ENCODE assay signal across 16 mouse cellular contexts in genomic region chr11:61346133-61346532, GRCm38 (mm10). TPM values are rescaled to one million over a fixed set of nuclear protein-coding genes. Genes with fewer than 3 reads are reported as not detected.
A peak's percentile ranks its signal among the peaks of the same experiment; 100 is the strongest.
DNase-seq lines count a peak whose midpoint lies in the region; ATAC-seq and TF ChIP-seq lines count a peak whose summit lies in the region.
"Had no signal": no experiment of that assay in that cellular context is flagged by ENCODE, and none has a peak within 500 bp of the region (broad histone marks: within the 10 kb centered on the region; RNA-seq: fewer than 3 reads in every experiment).

No protein-coding gene starts in this region.

- no peaks in the 10 kb centered on the region for H3K4me1 ChIP-seq in hindbrain, postnatal 0 days (ENCODE audit: insufficient read depth, low read length)
- peaks cover 14% of the 10 kb centered on the region for H3K4me1 ChIP-seq in hindbrain, embryonic 13.5 days (replicated peaks)
- H3K4me1 ChIP-seq in lung, postnatal 0 days (ENCODE audit: insufficient read depth, low read depth, low read length) = peaks cover 3% of the 10 kb centered on the region; the same call in 1 of the 2 replicates
- peaks cover 12% of the 10 kb centered on the region for H3K4me1 ChIP-seq in embryonic facial prominence, embryonic 10.5 days

- DNase-seq in hindbrain, postnatal 0 days (ENCODE audit: low spot score) = no peak
- no peak for DNase-seq in lung, postnatal 0 days (ENCODE audit: low spot score)
- DNase-seq in lung, postnatal 14 days = no peak
- DNase-seq in NIH3T3 (ENCODE audit: low read depth) = peak; percentile 10
- peak; percentile 21 for DNase-seq in retina, postnatal 1 day
- no peak for DNase-seq in embryonic facial prominence, embryonic 10.5 days (ENCODE audit: low spot score)
- DNase-seq: adrenal gland, postnatal 25 days; cerebellum, adult 11 months; kidney, postnatal 14 days; lung, adult 2 months; right cerebral cortex, postnatal 4 days had no signal

- no peaks in the 10 kb centered on the region for H3K9me3 ChIP-seq in hindbrain, postnatal 0 days (ENCODE audit: low read length)
- H3K9me3 ChIP-seq in hindbrain, embryonic 13.5 days = no peaks in the 10 kb centered on the region
- H3K9me3 ChIP-seq in lung, postnatal 0 days (ENCODE audit: low read length) = no peaks in the 10 kb centered on the region
- H3K9me3 ChIP-seq in embryonic facial prominence, embryonic 10.5 days = no peaks in the 10 kb centered on the region
- H3K9me3 ChIP-seq: limb, embryonic 10.5 days; megakaryocyte, embryonic 14.5 days had no signal

- H3K4me2 ChIP-seq in hindbrain, postnatal 0 days (ENCODE audit: low read depth, low read length) = no peak overlapping the region
- no peak overlapping the region for H3K4me2 ChIP-seq in hindbrain, embryonic 13.5 days
- no peak overlapping the region for H3K4me2 ChIP-seq in lung, postnatal 0 days (replicated peaks; ENCODE audit: low read depth, low read length)

- no peak for ATAC-seq in hindbrain, postnatal 0 days
- ATAC-seq in hindbrain, embryonic 13.5 days (ENCODE audit: low FRiP score) = no peak
- ATAC-seq in lung, postnatal 0 days = no peak
- ATAC-seq: inflammation-experienced regulatory T-cells, adult 6 months had no signal

- H3K4me3 ChIP-seq in hindbrain, postnatal 0 days (ENCODE audit: low read length) = no peak overlapping the region
- H3K4me3 ChIP-seq in hindbrain, embryonic 13.5 days = no peak overlapping the region
- H3K4me3 ChIP-seq in lung, postnatal 0 days (ENCODE audit: low read depth, low read length) = no peak overlapping the region
- no peak overlapping the region for H3K4me3 ChIP-seq in embryonic facial prominence, embryonic 10.5 days
- H3K4me3 ChIP-seq: limb, embryonic 10.5 days; megakaryocyte, embryonic 14.5 days had no signal

- no peak for TF ChIP-seq EP300 in lung, postnatal 0 days (IDR thresholded peaks at IDR 0.05)

- H3K9ac ChIP-seq in hindbrain, postnatal 0 days (replicated peaks; ENCODE audit: low read length) = no peak overlapping the region
- H3K9ac ChIP-seq in hindbrain, embryonic 13.5 days = no peak overlapping the region
- H3K9ac ChIP-seq in lung, postnatal 0 days (replicated peaks; ENCODE audit: low read depth) = no peak overlapping the region

- no peak overlapping the region for H3K27ac ChIP-seq in hindbrain, postnatal 0 days
- H3K27ac ChIP-seq in hindbrain, embryonic 13.5 days = no peak overlapping the region
- no peak overlapping the region for H3K27ac ChIP-seq in lung, postnatal 0 days (ENCODE audit: low read length)
- H3K27ac ChIP-seq in embryonic facial prominence, embryonic 10.5 days (replicated peaks) = no peak overlapping the region
- H3K27ac ChIP-seq: limb, embryonic 10.5 days had no signal

- 60% methylated on average over 8 of the region's 8 CpGs for WGBS in hindbrain, postnatal 0 days
- WGBS in hindbrain, embryonic 13.5 days = 59% methylated on average over 8 of the region's 8 CpGs
- WGBS in lung, postnatal 0 days = 61% methylated on average over 8 of the region's 8 CpGs
- 63% methylated on average over 8 of the region's 8 CpGs for WGBS in embryonic facial prominence, embryonic 10.5 days

- H3K36me3 ChIP-seq in hindbrain, postnatal 0 days (ENCODE audit: insufficient read depth, low read length) = no peaks in the 10 kb centered on the region
- no peaks in the 10 kb centered on the region for H3K36me3 ChIP-seq in hindbrain, embryonic 13.5 days
- no peaks in the 10 kb centered on the region for H3K36me3 ChIP-seq in lung, postnatal 0 days (ENCODE audit: insufficient read depth, low read length)
- H3K36me3 ChIP-seq in embryonic facial prominence, embryonic 10.5 days (replicated peaks) = no peaks in the 10 kb centered on the region
- H3K36me3 ChIP-seq: limb, embryonic 10.5 days had no signal

- peak; percentile 45 for TF ChIP-seq CTCF in hindbrain, postnatal 0 days (IDR thresholded peaks at IDR 0.05; ENCODE audit: low read depth)
- TF ChIP-seq CTCF in lung, postnatal 0 days (IDR thresholded peaks at IDR 0.05) = peak; percentile 44

- H3K27me3 ChIP-seq in hindbrain, postnatal 0 days (ENCODE audit: insufficient read depth, low read length) = 0 out of 2 replicates have a peak, but pooled peaks cover 11% of the 10 kb centered on the region
- peaks cover 46% of the 10 kb centered on the region for H3K27me3 ChIP-seq in hindbrain, embryonic 13.5 days
- H3K27me3 ChIP-seq in lung, postnatal 0 days (replicated peaks; ENCODE audit: insufficient read depth, low read length) = peaks cover 9% of the 10 kb centered on the region; the same call in 1 of the 2 replicates
- peaks cover 69% of the 10 kb centered on the region for H3K27me3 ChIP-seq in embryonic facial prominence, embryonic 10.5 days (replicated peaks; ENCODE audit: low read depth, poor library complexity, severe bottlenecking)

RNA-seq across cellular contexts. Expression of gene Slc47a2, which starts 3.5 kb away (rescaled TPM):
- total RNA-seq in hindbrain, postnatal 0 days (2014; rRNA removed) = 0.16 TPM in 1 of 2 replicates, not detected in the other
- 0.14 and 0.21 TPM in 2 replicates for polyA plus RNA-seq in hindbrain, postnatal 0 days (2015; fragmentation: Nextera tagmentation; extraction: Ambion mirVana)
- polyA plus RNA-seq in hindbrain, embryonic 13.5 days (2015; fragmentation: Nextera tagmentation; extraction: Ambion mirVana) = 0.09 TPM in 1 of 2 replicates, not detected in the other
- polyA plus RNA-seq in lung, postnatal 0 days (2015; fragmentation: Nextera tagmentation; extraction: Ambion mirVana) = 0.19 and 0.20 TPM in 2 replicates
- polyA plus RNA-seq in embryonic facial prominence, embryonic 10.5 days (2016; fragmentation: Nextera tagmentation; extraction: Ambion mirVana) = not detected in 2 replicates
- total RNA-seq: adrenal gland, postnatal 25 days; layer of hippocampus, postnatal 25 days had no signal
- polyA plus RNA-seq: inflammation-experienced regulatory T-cells, adult 6 months; limb, embryonic 10.5 days had no signal

RNA-seq across cellular contexts. Expression of gene Slc47a1, which starts 32.0 kb away (rescaled TPM):
- total RNA-seq in hindbrain, postnatal 0 days (2014; rRNA removed) = 7.7 and 9.5 TPM in 2 replicates
- polyA plus RNA-seq in hindbrain, postnatal 0 days (2015; fragmentation: Nextera tagmentation; extraction: Ambion mirVana) = 2.3 and 3.2 TPM in 2 replicates
- 0.06 and 0.14 TPM in 2 replicates for polyA plus RNA-seq in hindbrain, embryonic 13.5 days (2015; fragmentation: Nextera tagmentation; extraction: Ambion mirVana)
- 2.9 and 3.0 TPM in 2 replicates for polyA plus RNA-seq in lung, postnatal 0 days (2015; fragmentation: Nextera tagmentation; extraction: Ambion mirVana)
- polyA plus RNA-seq in embryonic facial prominence, embryonic 10.5 days (2016; fragmentation: Nextera tagmentation; extraction: Ambion mirVana) = 0.05 and 0.08 TPM in 2 replicates
- polyA plus RNA-seq: inflammation-experienced regulatory T-cells, adult 6 months had no signal

Comparison
In these comparisons a context has a peak if more than half of its experiments do, and no peak if none do; other contexts are left out.
1. DNase-seq: peak in NIH3T3 (single experiment) and retina, postnatal 1 day (single experiment); none in hindbrain, postnatal 0 days (single experiment), lung, postnatal 0 days (single experiment), lung, postnatal 14 days (single experiment) and embryonic facial prominence, embryonic 10.5 days (single experiment).